Mouse (Mus musculus) liver, embryonic 14.5 days (tissue): ENCODE measurements around the gene Haspin. TPM values are rescaled to one million over a fixed set of nuclear protein-coding genes. Genes with fewer than 3 reads are reported as not detected.

ENCODE experiments used
- ATAC-seq: fragments of 200-750 bp; cut with Nextera tagmentation; 2 replicates; pipeline ENCODE4 v1.8.0; 2017; ENCODE audit warnings: moderate number of reproducible peaks, mild to moderate bottlenecking, moderate library complexity; ENCODE audit not compliant: insufficient read depth
- DNase-seq, 3 experiments: peaks; one replicate each; pipeline ENCODE4 v3.0.0-alpha.2; 2012 to 2013; ENCODE audit warnings: low read depth in 3 of 3, low spot score in 3 of 3
- H3K27ac ChIP-seq: fragments of 300-500 bp; sonication (generic); 2 replicates; pipeline ENCODE4 v1.5.1; 2014; ENCODE audit warnings: moderate library complexity, mild to moderate bottlenecking, control low read depth, inconsistent platforms
- H3K27me3 ChIP-seq: fragments of 300-500 bp; sonication (generic); 2 replicates; pipeline ENCODE4 v1.6.1; 2014; ENCODE audit warnings: mild to moderate bottlenecking, low read length, moderate library complexity; ENCODE audit not compliant: control insufficient read depth, insufficient read depth
- H3K36me3 ChIP-seq: fragments of 300-500 bp; sonication (generic); replicated peaks from 2 replicates; pipeline ENCODE4 v1.6.1; 2014; ENCODE audit warnings: low read depth; ENCODE audit not compliant: control insufficient read depth, insufficient read depth
- H3K4me1 ChIP-seq, 2 experiments: fragments of 200-500 bp in 1 of 2; fragments of 300-500 bp in 1 of 2; sonication (generic) in 1 of 2; replicated peaks; 2 replicates each; pipeline ENCODE4 v1.6.1; 2012 to 2014; ENCODE audit warnings: antibody characterized with exemption in 1 of 2, inconsistent platforms in 1 of 2, low read length in 1 of 2; ENCODE audit not compliant: control insufficient read depth in 2 of 2, insufficient read depth in 2 of 2
- H3K4me2 ChIP-seq: fragments of 300-500 bp; sonication (generic); 2 replicates; pipeline ENCODE4 v1.6.1; 2014; ENCODE audit warnings: low read depth, mild to moderate bottlenecking, control low read depth, moderate library complexity
- H3K4me3 ChIP-seq, 2 experiments: fragments of 200-500 bp in 1 of 2; fragments of 300-500 bp in 1 of 2; sonication (generic) in 1 of 2; 2 replicates each; pipeline ENCODE4 v1.5.1; 2012 to 2014; ENCODE audit warnings: low read depth in 2 of 2, low read length in 2 of 2, mild to moderate bottlenecking in 2 of 2, control low read depth in 1 of 2, inconsistent platforms in 1 of 2, moderate library complexity in 1 of 2; ENCODE audit not compliant: insufficient read depth in 1 of 2
- H3K9ac ChIP-seq: fragments of 300-500 bp; sonication (generic); replicated peaks from 2 replicates; pipeline ENCODE4 v1.6.1; 2014; ENCODE audit warnings: mild to moderate bottlenecking, control low read depth, moderate library complexity
- H3K9me3 ChIP-seq: fragments of 300-500 bp; sonication (generic); 2 replicates; pipeline ENCODE4 v1.6.1; 2016; ENCODE audit warnings: low read length, mixed read lengths; ENCODE audit not compliant: control insufficient read depth
- CTCF ChIP-seq: IDR thresholded peaks from 2 replicates; pipeline ENCODE4 v1.5.1; 2016; ENCODE audit warnings: antibody characterized with exemption, low read depth, control low read depth
- EP300 ChIP-seq: IDR thresholded peaks from 2 replicates; pipeline ENCODE4 v1.6.1; 2016; ENCODE audit warnings: antibody characterized with exemption, low read depth
- WGBS: fragments of 180-500 bp; shearing (Covaris S2); extraction: QIAGEN DNeasy Blood & Tissue Kit; methylation state at CpG from one replicate; pipeline ENCODE4 v1.1.7; 2014; ENCODE audit not compliant: insufficient replicate concordance; 5-methylcytosine and 5-hydroxymethylcytosine counted together
- polyA plus RNA-seq, 2 experiments: library from polyadenylated mRNA; depleted of rRNA in 1 of 2; stranded (reverse) in 1 of 2; unstranded in 1 of 2; fragments of >200 nt; fragmentation: Nextera tagmentation in 1 of 2; extraction: Ambion mirVana in 1 of 2; gene quantifications; 2 replicates each; pipeline versions ENCODE4 v1.2.1 to v1.2.3; 2012 to 2014

The Haspin gene
- polyA plus RNA-seq, 2 experiments: 5.7 to 10.5 TPM

GRCm38 (mm10) chr11:73090826-73091225 lies 47.3 kb downstream of the Haspin start:
- no peak for TF ChIP-seq CTCF
- TF ChIP-seq EP300: no peak
- ATAC-seq (no peak), DNase-seq (no peak)
- Histone ChIP-seq H3K4me2 (no peak overlapping the region), H3K27ac (no peak overlapping the region), H3K9me3 (no peaks in the 10 kb centered on the region), H3K9ac (no peak overlapping the region; the same call in 1 of the 2 replicates), H3K27me3 (no peaks in the 10 kb centered on the region), H3K4me1 (peaks cover 0 to 2% of the 10 kb centered on the region in 2 experiments; a peak in 1 of 4 replicates), H3K4me3 (no peak overlapping the region), H3K36me3 (no peaks in the 10 kb centered on the region)
- WGBS: 57% methylated on average over 2 of the region's 2 CpGs

- DNase-seq (no peak), ATAC-seq (no peak)
- WGBS: 54% methylated on average over 4 of the region's 4 CpGs
Measured at GRCm38 (mm10) chr11:73090283-73090682, 47.8 kb downstream of the Haspin start, which contains the start of gene Itgae. TSS of gene Itgae (plus strand) at chr11:73090583.

GRCm38 (mm10) chr11:73087700-73088480 lies 50.2 kb downstream of the Haspin start:
- Histone ChIP-seq H3K9ac (no peak overlapping the region), H3K36me3 (no peaks in the 10 kb centered on the region), H3K27ac (no peak overlapping the region), H3K4me2 (no peak overlapping the region), H3K4me3 (no peak overlapping the region), H3K27me3 (no peaks in the 10 kb centered on the region), H3K9me3 (no peaks in the 10 kb centered on the region), H3K4me1 (peaks cover 0 to 6% of the 10 kb centered on the region in 2 experiments; a peak in 2 of 4 replicates)
- ATAC-seq: no peak
- no peak for DNase-seq
- TF ChIP-seq CTCF (no peak), EP300 (no peak)
- 47% methylated on average over 6 of the region's 6 CpGs for WGBS

More at GRCm38 (mm10) chr11:73090283-73090682, 47.8 kb downstream of the Haspin start, which contains the start of gene Itgae:
- Histone ChIP-seq H3K4me2 (no peak within 1 kb of the TSS), H3K4me3 (no peak within 1 kb of the TSS), H3K9me3 (no peaks in the 10 kb centered on the region), H3K4me1 (peaks cover 0 to 2% of the 10 kb centered on the region in 2 experiments; a peak in 1 of 4 replicates), H3K27me3 (no peaks in the 10 kb centered on the region), H3K27ac (no peak within 1 kb of the TSS), H3K36me3 (no peaks in the 10 kb centered on the region), H3K9ac (no peak within 1 kb of the TSS; the same call in 1 of the 2 replicates)
- TF ChIP-seq EP300 (no peak), CTCF (no peak)

Other genes with a start within 250 kb of the Haspin start
- 6.4 TPM in 2 replicates for gene Atp2a3, start 177.1 kb downstream of the Haspin start, polyA plus RNA-seq (2012; rRNA removed)
- 6.7 and 7.7 TPM in 2 replicates for gene Atp2a3, start 177.1 kb downstream of the Haspin start, polyA plus RNA-seq (2014; fragmentation: Nextera tagmentation; extraction: Ambion mirVana)
- gene P2rx1, start 139.2 kb downstream of the Haspin start, polyA plus RNA-seq (2012; rRNA removed): 4.6 and 5.3 TPM in 2 replicates
- 6.8 and 9.0 TPM in 2 replicates for gene P2rx1, start 139.2 kb downstream of the Haspin start, polyA plus RNA-seq (2014; fragmentation: Nextera tagmentation; extraction: Ambion mirVana)
- 0.49 and 0.69 TPM in 2 replicates for gene Camkk1, start 119.3 kb downstream of the Haspin start, polyA plus RNA-seq (2012; rRNA removed)
- 0.19 and 0.36 TPM in 2 replicates for gene Camkk1, start 119.3 kb downstream of the Haspin start, polyA plus RNA-seq (2014; fragmentation: Nextera tagmentation; extraction: Ambion mirVana)
- 1.6 and 2.4 TPM in 2 replicates for gene Ncbp3, start 90.5 kb downstream of the Haspin start, polyA plus RNA-seq (2012; rRNA removed)
- gene Ncbp3, start 90.5 kb downstream of the Haspin start, polyA plus RNA-seq (2014; fragmentation: Nextera tagmentation; extraction: Ambion mirVana): 3.1 TPM in 2 replicates
- gene Itgae, start 47.7 kb downstream of the Haspin start, polyA plus RNA-seq (2012; rRNA removed): 0.02 and 0.03 TPM in 2 replicates
- gene Itgae, start 47.7 kb downstream of the Haspin start, polyA plus RNA-seq (2014; fragmentation: Nextera tagmentation; extraction: Ambion mirVana): 0.03 and 0.06 TPM in 2 replicates
- gene P2rx5, start 22.1 kb upstream of the Haspin start, polyA plus RNA-seq (2012; rRNA removed): 0.05 and 0.08 TPM in 2 replicates
- gene P2rx5, start 22.1 kb upstream of the Haspin start, polyA plus RNA-seq (2014; fragmentation: Nextera tagmentation; extraction: Ambion mirVana): 0.15 and 0.16 TPM in 2 replicates
- gene Emc6, start 38.7 kb upstream of the Haspin start, polyA plus RNA-seq (2012; rRNA removed): 38.3 and 40.1 TPM in 2 replicates
- gene Emc6, start 38.7 kb upstream of the Haspin start, polyA plus RNA-seq (2014; fragmentation: Nextera tagmentation; extraction: Ambion mirVana): 80.3 and 83.7 TPM in 2 replicates
- gene Tax1bp3, start 38.8 kb upstream of the Haspin start, polyA plus RNA-seq (2012; rRNA removed): 10.8 and 11.6 TPM in 2 replicates
- 25.8 and 26.7 TPM in 2 replicates for gene Tax1bp3, start 38.8 kb upstream of the Haspin start, polyA plus RNA-seq (2014; fragmentation: Nextera tagmentation; extraction: Ambion mirVana)
- gene Ctns, start 60.7 kb upstream of the Haspin start, polyA plus RNA-seq (2012; rRNA removed): 4.5 and 5.3 TPM in 2 replicates
- gene Ctns, start 60.7 kb upstream of the Haspin start, polyA plus RNA-seq (2014; fragmentation: Nextera tagmentation; extraction: Ambion mirVana): 4.8 and 6.8 TPM in 2 replicates
- 1.6 and 2.0 TPM in 2 replicates for gene Shpk, start 61.2 kb upstream of the Haspin start, polyA plus RNA-seq (2012; rRNA removed)
- 1.5 and 2.4 TPM in 2 replicates for gene Shpk, start 61.2 kb upstream of the Haspin start, polyA plus RNA-seq (2014; fragmentation: Nextera tagmentation; extraction: Ambion mirVana)
- gene Trpv1, start 96.0 kb upstream of the Haspin start, polyA plus RNA-seq (2012; rRNA removed): 0.03 TPM in 1 of 2 replicates, not detected in the other
- gene Trpv1, start 96.0 kb upstream of the Haspin start, polyA plus RNA-seq (2014; fragmentation: Nextera tagmentation; extraction: Ambion mirVana): not detected in 2 replicates
- 0.01 TPM in 2 replicates for gene Trpv3, start 129.1 kb upstream of the Haspin start, polyA plus RNA-seq (2012; rRNA removed)
- 0.03 TPM in 1 of 2 replicates, not detected in the other for gene Trpv3, start 129.1 kb upstream of the Haspin start, polyA plus RNA-seq (2014; fragmentation: Nextera tagmentation; extraction: Ambion mirVana)
- 1.6 and 2.2 TPM in 2 replicates for gene Aspa, start 191.3 kb upstream of the Haspin start, polyA plus RNA-seq (2012; rRNA removed)
- 2.5 and 3.2 TPM in 2 replicates for gene Aspa, start 191.3 kb upstream of the Haspin start, polyA plus RNA-seq (2014; fragmentation: Nextera tagmentation; extraction: Ambion mirVana)
- 0.12 TPM in 2 replicates for gene Gm49340, start 191.4 kb upstream of the Haspin start, polyA plus RNA-seq (2012; rRNA removed)
- gene Gm49340, start 191.4 kb upstream of the Haspin start, polyA plus RNA-seq (2014; fragmentation: Nextera tagmentation; extraction: Ambion mirVana): not detected in 2 replicates
- 1.3 and 2.0 TPM in 2 replicates for gene Spata22, start 191.4 kb upstream of the Haspin start, polyA plus RNA-seq (2012; rRNA removed)
- gene Spata22, start 191.4 kb upstream of the Haspin start, polyA plus RNA-seq (2014; fragmentation: Nextera tagmentation; extraction: Ambion mirVana): 0.64 and 1.0 TPM in 2 replicates
- 0.31 and 0.47 TPM in 2 replicates for gene Olfr20, start 212.5 kb upstream of the Haspin start, polyA plus RNA-seq (2012; rRNA removed)
- 0.05 TPM in 1 of 2 replicates, not detected in the other for gene Olfr20, start 212.5 kb upstream of the Haspin start, polyA plus RNA-seq (2014; fragmentation: Nextera tagmentation; extraction: Ambion mirVana)
- gene Olfr376, start 233.0 kb upstream of the Haspin start, polyA plus RNA-seq (2012; rRNA removed): not detected in 2 replicates
- gene Olfr376, start 233.0 kb upstream of the Haspin start, polyA plus RNA-seq (2014; fragmentation: Nextera tagmentation; extraction: Ambion mirVana): not detected in 2 replicates